Mouse (Mus musculus): Measurements from ENCODE around the gene Lad1.

Gene Lad1

GRCm38 (mm10) chr1:135818481-135819086, at the start of gene Lad1:
TSS of gene Lad1 (plus strand) at chr1:135818598.
- in situ Hi-C loops (cut with MseI, MboI) = no loop called here

GRCm38 (mm10) chr1:135770237-135770636, 48.2 kb upstream of the Lad1 start:
- in situ Hi-C loops (cut with MseI, MboI) = no loop called here

DNA sequence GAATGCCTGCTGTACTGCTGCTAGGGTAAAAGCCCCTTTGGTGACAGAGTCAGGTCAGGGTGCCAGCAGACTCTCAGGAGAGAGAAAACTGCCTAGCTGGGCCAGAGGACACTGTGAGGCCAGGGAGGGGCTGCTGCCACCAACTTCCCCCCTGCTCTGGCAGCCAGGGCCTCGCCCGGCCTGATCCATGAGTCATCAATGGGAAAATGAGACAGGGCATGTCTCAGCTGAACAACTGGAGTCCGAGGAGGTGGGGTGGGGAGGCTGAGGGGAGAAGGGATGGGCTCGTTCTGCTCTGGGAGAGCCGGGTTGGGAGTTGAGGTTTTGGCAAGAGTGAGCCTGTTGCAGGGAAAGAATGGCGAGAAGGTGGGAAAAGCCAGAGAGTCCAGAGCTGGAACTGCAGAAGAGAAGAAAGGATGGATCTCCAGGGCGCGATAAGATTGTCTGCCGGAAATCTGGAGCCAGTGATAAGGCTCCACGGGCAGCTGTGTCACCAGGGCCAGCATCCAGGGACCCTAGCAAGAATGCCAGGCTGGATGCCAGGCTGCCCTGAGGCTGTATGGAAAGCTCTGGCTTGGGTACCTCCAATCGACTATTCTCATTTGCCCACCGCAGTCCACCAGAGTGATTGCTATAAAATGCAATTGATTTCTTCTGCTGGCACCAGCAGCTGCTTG, 47.4 kb upstream of the Lad1 start:
- in situ Hi-C loops (cut with MseI, MboI) = no loop called here

DNA sequence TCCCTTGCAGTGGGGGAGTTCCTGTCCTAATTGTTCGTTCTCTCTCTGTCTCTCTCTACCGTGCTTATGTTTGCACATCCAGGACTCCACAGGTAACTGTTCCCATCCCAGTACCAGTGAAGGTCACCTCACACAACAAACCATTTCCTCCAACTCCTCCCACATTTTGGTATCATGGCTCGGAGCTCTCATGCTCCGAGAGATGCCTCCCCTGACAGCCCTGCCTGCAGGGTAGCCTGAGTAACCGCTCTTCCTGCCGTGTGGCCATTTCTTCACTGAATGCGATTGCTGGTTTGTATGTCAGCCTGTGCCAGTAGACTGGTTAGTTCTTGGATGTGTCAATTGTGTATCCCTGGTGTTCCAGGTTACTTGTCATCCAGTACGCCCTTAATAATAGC, 46.8 kb upstream of the Lad1 start:
- in situ Hi-C loops (cut with MseI, MboI) = no loop called here

DNA sequence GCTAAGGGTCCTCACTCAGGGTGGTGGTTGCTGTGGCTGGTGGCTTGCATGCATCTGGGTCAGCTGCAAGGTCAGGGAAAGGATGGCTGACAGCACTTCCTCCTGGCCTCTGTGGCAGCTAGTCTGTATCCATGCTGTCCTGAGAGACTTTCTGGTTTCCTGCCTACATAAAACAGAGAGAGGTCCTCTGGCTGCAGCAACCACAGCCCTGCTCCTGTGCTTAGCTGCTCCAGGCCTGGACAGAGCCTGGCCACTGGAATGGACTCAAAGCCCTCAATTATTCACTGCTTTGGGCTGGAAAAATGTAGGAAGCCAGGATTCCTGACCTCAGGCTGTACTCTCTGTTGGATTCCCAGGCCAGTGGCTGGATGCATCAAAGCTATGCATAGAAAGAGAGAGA, 41.8 kb upstream of the Lad1 start:
- in situ Hi-C loops (cut with MseI, MboI) = no loop called here

DNA sequence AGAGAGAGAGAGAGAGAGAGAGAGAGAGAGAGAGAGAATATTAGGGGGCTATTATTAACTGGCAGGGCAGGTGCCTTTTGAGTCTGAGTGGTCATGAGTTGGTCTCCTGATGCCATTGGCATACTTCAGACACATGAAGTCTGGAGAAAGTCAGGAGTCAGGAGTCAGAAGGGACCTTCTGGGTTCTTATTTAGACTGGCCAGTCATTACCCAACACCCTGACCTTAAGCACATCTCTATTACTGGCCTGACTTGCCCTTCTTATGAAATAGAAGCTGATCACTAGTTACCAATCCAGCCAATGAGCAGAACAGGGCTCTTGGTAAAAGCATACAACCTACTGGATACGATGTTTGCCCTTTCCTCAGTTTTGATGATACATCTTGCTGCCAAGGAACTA, 41.4 kb upstream of the Lad1 start:
- in situ Hi-C loops (cut with MseI, MboI) = no loop called here

- in situ Hi-C loops (cut with MseI, MboI) = no loop called here
Measured at GRCm38 (mm10) chr1:135778780-135779535, 39.4 kb upstream of the Lad1 start, which contains the start of gene Tnni1. TSS of gene Tnni1 (plus strand) at chr1:135779434.

GRCm38 (mm10) chr1:135780649-135781048, 37.7 kb upstream of the Lad1 start:
- in situ Hi-C loops (cut with MseI, MboI) = loop anchor here in 1 of 2 experiments (10.0 kb wide), 1 partner anchor 66 kb away; no protein-coding TSS in a partner anchor

GRCm38 (mm10) chr1:135781220-135781619, 37.2 kb upstream of the Lad1 start:
- in situ Hi-C loops (cut with MseI, MboI) = loop anchor here in 1 of 2 experiments (10.0 kb wide), 1 partner anchor 66 kb away; no protein-coding TSS in a partner anchor

DNA sequence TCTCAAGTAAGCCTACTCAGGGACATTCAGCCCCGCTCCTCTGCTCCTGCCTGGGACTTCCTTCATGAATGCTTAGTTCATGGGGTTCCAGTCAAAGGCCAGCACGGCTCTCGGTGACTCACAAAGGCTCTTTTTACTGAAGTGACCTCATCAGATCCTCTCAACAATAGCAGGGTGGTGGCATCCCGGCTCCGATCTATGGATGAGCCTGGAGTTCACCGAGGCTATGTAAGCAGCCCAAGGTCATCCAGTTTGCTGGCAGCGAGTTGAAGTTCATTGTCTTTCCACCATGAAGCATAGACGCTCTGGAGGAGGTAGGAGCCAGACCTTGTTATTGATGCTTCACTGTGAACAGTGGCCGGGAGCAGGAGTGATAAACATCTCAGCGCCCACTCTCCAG, 35.6 kb upstream of the Lad1 start:
- in situ Hi-C loops (cut with MseI, MboI) = loop anchor here in 1 of 2 experiments (10.0 kb wide), 1 partner anchor 68 kb away; no protein-coding TSS in a partner anchor

GRCm38 (mm10) chr1:135787799-135788198, 30.6 kb upstream of the Lad1 start:
- in situ Hi-C loops (cut with MseI, MboI) = loop anchor here (5.0 to 10.0 kb wide), 3 partner anchors 35 to 73 kb away; no protein-coding TSS in a partner anchor

- in situ Hi-C loops (cut with MseI, MboI) = loop anchor here (5.0 to 10.0 kb wide), 3 partner anchors 36 to 74 kb away; no protein-coding TSS in a partner anchor
Measured at GRCm38 (mm10) chr1:135788708-135789107, 29.7 kb upstream of the Lad1 start.

- in situ Hi-C loops (cut with MseI, MboI) = loop anchor here (5.0 to 10.0 kb wide), 3 partner anchors 38 to 75 kb away; no protein-coding TSS in a partner anchor
Measured at GRCm38 (mm10) chr1:135789815-135790214, 28.6 kb upstream of the Lad1 start.

GRCm38 (mm10) chr1:135792143-135792939, 26.1 kb upstream of the Lad1 start:
- in situ Hi-C loops (cut with MseI, MboI) = no loop called here

DNA sequence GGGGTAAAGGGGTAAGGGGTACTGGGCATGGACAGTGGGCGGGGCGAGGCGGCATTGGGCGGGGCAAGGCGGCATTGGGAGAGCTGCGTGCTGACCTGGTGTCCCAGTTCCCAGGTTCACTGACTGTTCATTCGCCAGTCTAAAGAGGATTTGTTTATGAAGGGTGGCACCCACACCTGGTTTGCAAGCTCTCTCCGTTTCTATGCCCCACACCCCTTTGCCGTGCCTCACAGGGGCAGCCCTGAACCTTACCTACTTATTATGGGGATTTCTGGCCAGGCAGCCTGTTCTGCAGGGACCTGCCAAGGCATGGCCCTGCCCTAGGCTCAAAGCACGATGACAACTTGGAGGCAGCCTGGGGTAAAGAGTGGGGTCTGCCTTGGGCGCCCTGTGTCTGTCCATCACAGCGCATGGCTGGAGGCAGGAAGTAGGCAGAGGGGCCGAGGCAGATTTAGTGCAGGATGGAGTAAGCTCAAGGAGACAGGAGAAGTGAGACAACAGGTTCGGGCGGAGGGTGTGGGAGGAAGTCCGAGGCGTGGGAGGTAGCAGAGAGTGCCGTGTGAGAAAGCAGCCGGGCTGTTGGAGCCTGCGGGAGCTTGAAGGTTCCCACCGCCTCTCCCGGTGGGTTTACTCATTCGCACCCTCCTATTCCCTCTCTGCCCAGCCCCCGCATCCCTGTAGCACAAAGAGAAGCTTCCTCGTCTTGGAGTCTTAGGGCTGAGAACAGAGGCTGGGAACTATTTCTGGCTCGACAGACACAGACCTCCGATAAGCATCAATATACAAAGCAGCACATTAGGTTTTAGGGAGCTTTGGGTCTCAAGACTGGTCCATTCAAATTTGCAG, 24.8 kb upstream of the Lad1 start:
- in situ Hi-C loops (cut with MseI, MboI) = no loop called here

- in situ Hi-C loops (cut with MseI, MboI) = no loop called here
Measured at GRCm38 (mm10) chr1:135794216-135795134, 23.9 kb upstream of the Lad1 start.

DNA sequence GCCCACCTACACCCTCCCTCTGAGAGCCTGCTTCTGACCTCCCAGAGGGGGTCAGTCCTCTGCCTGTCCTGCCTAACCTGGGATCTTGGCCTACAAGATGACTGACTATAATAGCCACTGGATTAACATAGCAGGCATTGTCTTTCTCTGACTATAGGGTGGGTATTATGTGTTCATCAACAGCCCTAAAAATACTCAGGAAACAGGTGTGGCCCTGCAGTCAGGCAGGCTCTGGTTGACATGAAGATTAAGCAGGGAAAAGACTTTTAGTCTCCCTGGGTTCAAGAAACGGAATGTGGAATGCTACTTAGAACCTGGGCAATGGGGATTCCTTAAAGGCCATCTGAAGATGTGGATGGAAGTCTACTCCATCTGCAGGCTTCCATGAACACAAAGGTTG, 19.9 kb upstream of the Lad1 start:
- in situ Hi-C loops (cut with MseI, MboI) = no loop called here

DNA sequence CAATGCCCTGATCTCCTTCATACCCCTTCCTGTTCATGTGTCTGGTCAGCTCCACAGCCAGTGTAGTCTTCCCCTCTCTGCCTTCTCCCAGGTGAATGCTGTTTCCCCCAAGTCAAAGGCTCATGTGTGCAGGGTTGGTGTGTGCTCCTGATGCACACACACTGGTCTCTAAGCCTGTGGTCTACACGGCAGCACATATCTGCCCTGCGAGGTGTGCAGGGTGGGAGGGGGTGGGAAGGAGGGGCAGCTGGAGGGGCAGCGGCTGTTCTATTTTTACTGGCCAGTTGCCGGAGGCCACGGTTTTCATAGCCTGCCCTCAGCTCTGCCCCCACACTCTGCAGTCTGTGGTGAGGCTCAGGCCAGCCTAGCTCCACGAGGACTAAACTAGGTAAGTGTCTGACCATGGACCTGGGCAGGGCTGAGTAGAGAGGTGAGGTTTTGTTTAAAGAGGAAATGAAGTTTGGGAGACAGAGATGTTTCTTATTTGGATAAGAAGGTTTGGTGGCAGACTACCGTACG, 19.2 kb upstream of the Lad1 start:
- in situ Hi-C loops (cut with MseI, MboI) = no loop called here
